Comparison of ENCODE assay signal across 2 mouse cellular contexts in the genomic region with DNA sequence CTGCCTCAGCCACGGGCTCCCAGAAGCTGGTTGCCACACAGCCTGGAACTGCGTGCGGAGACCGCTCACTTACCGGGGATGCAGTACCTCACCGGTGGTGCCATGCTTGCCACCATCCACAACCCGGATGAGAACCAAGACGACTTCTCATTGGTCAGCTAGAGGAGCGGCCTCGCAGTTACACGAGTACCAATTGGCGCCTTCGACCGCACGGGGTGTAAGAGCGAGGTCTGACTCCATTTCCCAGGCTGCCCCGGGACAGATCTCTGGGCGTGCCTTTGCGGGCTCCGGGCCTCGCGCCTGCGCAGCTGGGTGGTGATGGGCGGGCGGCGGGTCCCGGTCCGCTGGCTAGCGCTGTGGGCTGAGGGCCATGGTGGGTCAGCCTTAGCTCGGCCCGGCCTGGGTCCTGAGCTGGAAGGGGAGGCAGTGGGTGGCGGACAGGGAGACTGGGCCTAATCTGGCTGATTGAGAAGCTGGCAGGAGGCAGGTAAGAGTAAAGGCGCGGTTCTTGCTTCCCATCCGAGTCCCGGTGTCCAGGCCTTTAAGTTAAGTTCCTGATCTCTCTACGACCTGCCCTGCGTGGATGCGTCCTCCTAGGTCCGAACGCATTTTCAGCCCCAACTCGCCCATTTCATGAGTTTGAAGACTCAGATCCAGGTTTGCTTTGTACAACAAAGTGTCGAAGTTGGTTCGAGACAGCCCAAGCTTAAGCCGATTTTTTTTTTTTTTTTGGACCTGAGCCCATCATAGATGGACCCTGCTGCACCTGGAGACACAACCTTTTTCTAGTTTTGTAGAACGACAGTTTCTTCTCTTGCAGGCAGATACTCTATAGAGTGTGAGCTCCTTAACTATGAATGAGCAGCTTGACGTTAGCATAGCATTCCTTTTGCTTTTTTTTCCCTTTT.
A peak's percentile ranks its signal among the peaks of the same experiment; 100 is the strongest.
TF ChIP-seq lines count a peak whose summit lies in the region.

A gene (minus strand): TSS at position 245 of the 908 bp plus-strand sequence.
A gene (plus strand): TSS at position 302 of the 908 bp plus-strand sequence.

TF ChIP-seq in C2C12, 6 proteins besides CTCF, POLR2A, EP300 and RAD21 (continued from another document):
- peak; percentile 78 for TF ChIP-seq MAX (IDR thresholded peaks at IDR 0.05)

TF ChIP-seq in myocyte, 11 proteins besides CTCF, POLR2A, EP300 and RAD21 (continued from another document):
- TF ChIP-seq E2F4 (IDR thresholded peaks at IDR 0.05; ENCODE audit: insufficient read depth) = no peak
- TF ChIP-seq USF1 (IDR thresholded peaks at IDR 0.05; ENCODE audit: low read depth) = peak; percentile 68
- no peak for TF ChIP-seq MYOD1 (IDR thresholded peaks at IDR 0.05; ENCODE audit: control insufficient read depth in 1 of 3, insufficient read length in 2 of 3, low read depth in 2 of 3)
- no peak for TF ChIP-seq REST (IDR thresholded peaks at IDR 0.05; ENCODE audit: insufficient read depth, insufficient read length)
- TF ChIP-seq CEBPB (IDR thresholded peaks at IDR 0.05; ENCODE audit: insufficient read depth, poor library complexity, severe bottlenecking) = no peak
- TF ChIP-seq SRF (IDR thresholded peaks at IDR 0.05; ENCODE audit: control insufficient read depth, insufficient read length, low read depth) = peak; percentile 30
- TF ChIP-seq TCF12 (IDR thresholded peaks at IDR 0.05; ENCODE audit: insufficient read depth, poor library complexity, severe bottlenecking) = no peak
- no peak for TF ChIP-seq MAX (IDR thresholded peaks at IDR 0.05; ENCODE audit: low read depth)
- TF ChIP-seq MYOG (IDR thresholded peaks at IDR 0.05; ENCODE audit: control insufficient read depth in 1 of 3, insufficient read depth in 1 of 3, insufficient read length in 2 of 3, low read depth in 2 of 3) = peak in 1 of 3 experiments; percentile 32
